Mouse (Mus musculus): Measurements from ENCODE around the gene Dusp28.

DNA sequence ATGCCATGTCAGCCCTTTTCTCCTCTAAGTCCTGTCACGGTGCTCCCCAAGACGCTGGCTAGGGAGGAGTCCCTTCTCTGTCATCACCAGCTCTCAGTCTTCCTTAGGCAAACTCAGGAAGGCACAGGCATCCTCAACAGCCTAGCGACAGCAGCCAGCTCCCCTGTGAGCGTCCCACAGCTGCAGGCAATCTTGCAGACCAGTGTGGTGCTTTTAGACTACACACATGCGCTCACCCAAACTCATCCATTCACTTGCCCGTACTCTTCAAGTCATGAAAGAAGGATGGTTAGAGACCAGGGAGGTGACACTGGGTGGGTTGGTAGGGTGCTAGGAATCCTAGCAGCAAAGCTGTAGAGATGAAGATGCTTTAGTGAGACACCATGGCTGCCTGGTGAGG, 45.3 kb upstream of the Dusp28 start:
- TF ChIP-seq CTCF (IDR thresholded peaks at IDR 0.05) (no peak), EP300 (IDR thresholded peaks at IDR 0.05) (no peak)

Measured in lung, postnatal 0 days (tissue).